Mouse (Mus musculus): ENCODE measurements around the gene Tlcd2. TPM values are rescaled to one million over a fixed set of nuclear protein-coding genes. Genes with fewer than 3 reads are reported as not detected.

Gene Tlcd2
- total and polyA plus RNA-seq, 3 experiments, result 0.40 to 0.81 TPM; not detected in 1

GRCm38 (mm10) chr11:75441034-75441433 lies 20.5 kb upstream of the Tlcd2 start:
- in situ Hi-C loops (cut with MboI; ENCODE audit: low pct_ligation_motif_present, low pct_unique_long_range_greater_than_20kb, low sequenced_read_pairs) (no loop called here), dilution Hi-C loops (cut with MboI; ENCODE audit: extremely low pct_ligation_motif_present, extremely low pct_unique_long_range_greater_than_20kb, low sequenced_read_pairs) (no loop called here)
- Histone ChIP-seq H3K9me3 (replicated peaks; ENCODE audit: low read length) (no peaks in the 10 kb centered on the region), H3K9ac (ENCODE audit: insufficient read depth, low read depth) (no peak overlapping the region), H3K27me3 (replicated peaks) (no peaks in the 10 kb centered on the region), H3K4me2 (ENCODE audit: insufficient read depth, low read depth, poor library complexity, severe bottlenecking) (no peak overlapping the region), H3K4me3 (replicated peaks in 1 of 3; ENCODE audit: low read depth in 2 of 3, low read length in 2 of 3, poor library complexity in 1 of 3) (no peak overlapping the region), H3K27ac (ENCODE audit: insufficient read depth, low read depth) (no peak overlapping the region), H3K79me2 (replicated peaks; ENCODE audit: control insufficient read depth, extremely low read depth, insufficient read depth, poor library complexity, severe bottlenecking) (no peaks in the 10 kb centered on the region), H3K4me1 (ENCODE audit: control insufficient read depth in 1 of 2, insufficient read depth in 2 of 2) (peaks cover 8 to 14% of the 10 kb centered on the region in 2 experiments; a peak in 3 of 4 replicates), H3K36me3 (replicated peaks in 1 of 2; ENCODE audit: control insufficient read depth in 1 of 2, insufficient read depth in 1 of 2, low read length in 1 of 2) (peaks cover 38 to 53% of the 10 kb centered on the region in 2 experiments)
- TF ChIP-seq CHD1 (IDR thresholded peaks at IDR 0.05; ENCODE audit: low read depth, low read length), result no peak
- no peak for TF ChIP-seq CTCF (conservative IDR thresholded peaks at IDR 0.05 in 1 of 2, IDR thresholded peaks at IDR 0.05 in 1 of 2; ENCODE audit: low read depth in 2 of 2, low read length in 2 of 2)
- no peak for TF ChIP-seq ELF1 (IDR thresholded peaks at IDR 0.05; ENCODE audit: low read depth, low read length)
- TF ChIP-seq MYC (IDR thresholded peaks at IDR 0.05; ENCODE audit: low read depth, low read length), result no peak
- peak; percentile 56 for TF ChIP-seq EP300 (IDR thresholded peaks at IDR 0.05; ENCODE audit: low read length)
- TF ChIP-seq IRF4 (IDR thresholded peaks at IDR 0.05; ENCODE audit: low read depth, low read length), result peak; percentile 54; the same call in 1 of the 2 replicates
- no peak for TF ChIP-seq TBP (conservative IDR thresholded peaks at IDR 0.05; ENCODE audit: low read depth, low read length)
- TF ChIP-seq ZMIZ1 (IDR thresholded peaks at IDR 0.05; ENCODE audit: low read depth, low read length), result no peak
- no peak for TF ChIP-seq MXI1 (IDR thresholded peaks at IDR 0.05; ENCODE audit: low read depth, low read length)
- TF ChIP-seq USF2 (conservative IDR thresholded peaks at IDR 0.05; ENCODE audit: low read depth, low read length), result no peak
- no peak for TF ChIP-seq CHD2 (IDR thresholded peaks at IDR 0.05; ENCODE audit: low read length)
- DNase-seq (ENCODE audit: extremely low read depth), result no peak

- Histone ChIP-seq H3K27ac (ENCODE audit: insufficient read depth, low read depth) (no peak overlapping the region), H3K4me2 (ENCODE audit: insufficient read depth, low read depth, poor library complexity, severe bottlenecking) (no peak overlapping the region), H3K79me2 (replicated peaks; ENCODE audit: control insufficient read depth, extremely low read depth, insufficient read depth, poor library complexity, severe bottlenecking) (no peaks in the 10 kb centered on the region), H3K4me1 (ENCODE audit: control insufficient read depth in 1 of 2, insufficient read depth in 2 of 2) (peaks cover 8 to 13% of the 10 kb centered on the region in 2 experiments; a peak in 3 of 4 replicates), H3K4me3 (replicated peaks in 1 of 3; ENCODE audit: low read depth in 2 of 3, low read length in 2 of 3, poor library complexity in 1 of 3) (no peak overlapping the region), H3K36me3 (replicated peaks in 1 of 2; ENCODE audit: control insufficient read depth in 1 of 2, insufficient read depth in 1 of 2, low read length in 1 of 2) (peaks cover 38 to 59% of the 10 kb centered on the region in 2 experiments), H3K9me3 (replicated peaks; ENCODE audit: low read length) (no peaks in the 10 kb centered on the region), H3K9ac (ENCODE audit: insufficient read depth, low read depth) (no peak overlapping the region), H3K27me3 (replicated peaks) (no peaks in the 10 kb centered on the region)
- TF ChIP-seq JUND (conservative IDR thresholded peaks at IDR 0.05; ENCODE audit: low read depth, low read length) (no peak), RCOR1 (conservative IDR thresholded peaks at IDR 0.05; ENCODE audit: low read depth, low read length) (no peak), IRF4 (IDR thresholded peaks at IDR 0.05; ENCODE audit: low read depth, low read length) (no peak), ZNF384 (IDR thresholded peaks at IDR 0.05; ENCODE audit: low read depth, low read length) (no peak), ZC3H11A (IDR thresholded peaks at IDR 0.05; ENCODE audit: low read depth, low read length) (no peak)
- dilution Hi-C loops (cut with MboI; ENCODE audit: extremely low pct_ligation_motif_present, extremely low pct_unique_long_range_greater_than_20kb, low sequenced_read_pairs), result no loop called here
- DNase-seq (ENCODE audit: extremely low read depth), result no peak
- in situ Hi-C loops (cut with MboI; ENCODE audit: low pct_ligation_motif_present, low pct_unique_long_range_greater_than_20kb, low sequenced_read_pairs), result no loop called here
These were observed 19.9 kb upstream of the Tlcd2 start for GRCm38 (mm10) chr11:75441601-75442000.

DNA sequence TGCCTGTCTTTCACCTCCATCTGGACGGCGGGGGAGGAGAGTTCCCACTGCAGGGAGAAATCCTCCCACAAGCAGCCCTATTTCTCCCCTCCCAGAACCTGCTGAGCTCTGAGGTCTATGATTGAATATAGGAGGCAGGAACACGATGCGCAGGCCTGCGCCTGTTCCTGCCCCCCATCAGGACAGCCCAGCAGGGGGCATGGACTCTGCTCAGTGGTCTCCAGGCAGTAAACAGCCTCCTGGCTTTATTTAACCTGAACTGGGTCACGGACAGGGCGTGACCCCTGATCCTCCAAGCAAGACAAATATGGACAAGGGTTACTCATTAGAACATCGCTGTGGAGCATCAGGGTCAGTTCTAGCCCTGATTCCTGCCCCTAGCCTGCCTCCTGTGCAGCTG lies 17.8 kb upstream of the Tlcd2 start:
- no peak for DNase-seq (ENCODE audit: extremely low read depth)
- dilution Hi-C loops (cut with MboI; ENCODE audit: extremely low pct_ligation_motif_present, extremely low pct_unique_long_range_greater_than_20kb, low sequenced_read_pairs) (no loop called here), in situ Hi-C loops (cut with MboI; ENCODE audit: low pct_ligation_motif_present, low pct_unique_long_range_greater_than_20kb, low sequenced_read_pairs) (no loop called here)
- no peak for TF ChIP-seq BHLHE40 (IDR thresholded peaks at IDR 0.05; ENCODE audit: low read depth, low read length)
- no peak for TF ChIP-seq CHD1 (IDR thresholded peaks at IDR 0.05; ENCODE audit: low read depth, low read length)
- no peak for TF ChIP-seq RAD21 (IDR thresholded peaks at IDR 0.05; ENCODE audit: low read depth, low read length)
- no peak for TF ChIP-seq SMC3 (IDR thresholded peaks at IDR 0.05; ENCODE audit: low read depth, low read length)
- no peak for TF ChIP-seq MEF2A (IDR thresholded peaks at IDR 0.05; ENCODE audit: borderline replicate concordance, low read depth, low read length)
- no peak for TF ChIP-seq HCFC1 (IDR thresholded peaks at IDR 0.05; ENCODE audit: low read depth, low read length)
- no peak for TF ChIP-seq USF2 (conservative IDR thresholded peaks at IDR 0.05; ENCODE audit: low read depth, low read length)
- TF ChIP-seq MYC (IDR thresholded peaks at IDR 0.05; ENCODE audit: low read depth, low read length), result no peak
- no peak for TF ChIP-seq MXI1 (IDR thresholded peaks at IDR 0.05; ENCODE audit: low read depth, low read length)
- no peak for TF ChIP-seq ZNF384 (IDR thresholded peaks at IDR 0.05; ENCODE audit: low read depth, low read length)
- no peak for TF ChIP-seq ZC3H11A (IDR thresholded peaks at IDR 0.05; ENCODE audit: low read depth, low read length)
- TF ChIP-seq IRF4 (IDR thresholded peaks at IDR 0.05; ENCODE audit: low read depth, low read length), result no peak
- no peaks in the 10 kb centered on the region for H3K79me2 ChIP-seq (replicated peaks; ENCODE audit: control insufficient read depth, extremely low read depth, insufficient read depth, poor library complexity, severe bottlenecking)
- H3K4me3 ChIP-seq (replicated peaks in 1 of 3; ENCODE audit: low read depth in 2 of 3, low read length in 2 of 3, poor library complexity in 1 of 3), result no peak overlapping the region
- H3K4me2 ChIP-seq (ENCODE audit: insufficient read depth, low read depth, poor library complexity, severe bottlenecking), result no peak overlapping the region
- H3K36me3 ChIP-seq (replicated peaks in 1 of 2; ENCODE audit: control insufficient read depth in 1 of 2, insufficient read depth in 1 of 2, low read length in 1 of 2), result peaks cover 55 to 80% of the 10 kb centered on the region in 2 experiments
- peaks cover 8 to 18% of the 10 kb centered on the region in 2 experiments; a peak in 3 of 4 replicates for H3K4me1 ChIP-seq (ENCODE audit: control insufficient read depth in 1 of 2, insufficient read depth in 2 of 2)
- no peaks in the 10 kb centered on the region for H3K9me3 ChIP-seq (replicated peaks; ENCODE audit: low read length)
- H3K27ac ChIP-seq (ENCODE audit: insufficient read depth, low read depth), result no peak overlapping the region
- no peak overlapping the region for H3K9ac ChIP-seq (ENCODE audit: insufficient read depth, low read depth)
- no peaks in the 10 kb centered on the region for H3K27me3 ChIP-seq (replicated peaks)
